Mouse (Mus musculus) heart, adult 8-10 months (tissue): ENCODE data around the gene CK137956. TPM values are rescaled to one million over a fixed set of nuclear protein-coding genes. Genes with fewer than 3 reads are reported as not detected.

ENCODE experiments used
- DNase-seq: peaks from one replicate; pipeline ENCODE4 v3.0.0; 2022; ENCODE audit warnings: low spot score
- total RNA-seq, 4 experiments: library from RNA; stranded (reverse); gene quantifications; 2 replicates each; pipeline ENCODE4 v1.2.4; 2022

The CK137956 gene
- total RNA-seq, 4 experiments from 2014 or later, result not detected

GRCm38 (mm10) chr4:127913551-127913950, 57.2 kb downstream of the CK137956 start:
- DNase-seq, result no peak

- DNase-seq, result no peak
Measured at GRCm38 (mm10) chr4:127907151-127907550, 63.6 kb downstream of the CK137956 start.

GRCm38 (mm10) chr4:127903954-127904353, 66.8 kb downstream of the CK137956 start:
- no peak for DNase-seq

GRCm38 (mm10) chr4:127900893-127901456, 69.8 kb downstream of the CK137956 start:
- DNase-seq, result no peak

- DNase-seq, result peak; percentile 9
Measured at GRCm38 (mm10) chr4:127889071-127889470, 81.7 kb downstream of the CK137956 start.

- DNase-seq, result no peak
Measured at GRCm38 (mm10) chr4:127878966-127879365, 91.8 kb downstream of the CK137956 start.

Other genes starting within 250 kb of the CK137956 start
- gene Csmd2, start 16.9 kb upstream of the CK137956 start, total RNA-seq, result under 1 TPM in 1 of 4 experiments, not detected in 3; 0.08 TPM